Mouse (Mus musculus) embryonic facial prominence, embryonic 15.5 days (tissue): ENCODE data around the gene Tshr. TPM values are rescaled to one million over a fixed set of nuclear protein-coding genes. Genes with fewer than 3 reads are reported as not detected.
"Not testable (repeated sequence)": the region's sequence is repeated elsewhere in the genome, so short reads cannot be mapped to it uniquely, and the experiment has no call there.

ENCODE experiments used
- ATAC-seq: fragments of 200-750 bp; cut with Nextera tagmentation; 2 replicates; pipeline ENCODE4 v1.8.0; 2017; ENCODE audit warnings: low read depth, moderate TSS enrichment; ENCODE audit not compliant: insufficient number of reproducible peaks, low FRiP score, low TSS enrichment
- H3K27ac ChIP-seq: fragments of 300-500 bp; sonication (generic); replicated peaks from 2 replicates; pipeline ENCODE4 v1.5.1; 2015; ENCODE audit warnings: mild to moderate bottlenecking, inconsistent platforms
- H3K27me3 ChIP-seq: fragments of 300-500 bp; sonication (generic); 2 replicates; pipeline ENCODE4 v1.6.1; 2015; ENCODE audit warnings: inconsistent platforms
- H3K36me3 ChIP-seq: fragments of 300-500 bp; sonication (generic); 2 replicates; pipeline ENCODE4 v1.6.1; 2015; ENCODE audit warnings: mild to moderate bottlenecking, inconsistent platforms
- H3K4me1 ChIP-seq: fragments of 300-500 bp; sonication (generic); 2 replicates; pipeline ENCODE4 v1.6.1; 2015; ENCODE audit warnings: inconsistent platforms
- H3K4me2 ChIP-seq: fragments of 300-500 bp; sonication (generic); replicated peaks from 2 replicates; pipeline ENCODE4 v1.6.1; 2015; ENCODE audit warnings: mild to moderate bottlenecking, inconsistent platforms
- H3K4me3 ChIP-seq: fragments of 300-500 bp; sonication (generic); replicated peaks from 2 replicates; pipeline ENCODE4 v1.5.1; 2015; ENCODE audit warnings: mild to moderate bottlenecking, inconsistent platforms
- H3K9ac ChIP-seq: fragments of 300-500 bp; sonication (generic); 2 replicates; pipeline ENCODE4 v1.6.1; 2015; ENCODE audit warnings: inconsistent platforms
- H3K9me3 ChIP-seq: fragments of 300-500 bp; sonication (generic); replicated peaks from 2 replicates; pipeline ENCODE4 v1.6.1; 2016; ENCODE audit warnings: inconsistent platforms
- WGBS: fragments of 180-500 bp; shearing (Covaris S2); methylation state at CpG from one replicate; pipeline ENCODE4 v1.1.7; 2015; 5-methylcytosine and 5-hydroxymethylcytosine counted together
- polyA plus RNA-seq: library from polyadenylated mRNA; unstranded; fragments of >200 nt; fragmentation: Nextera tagmentation; extraction: Ambion mirVana; gene quantifications from 2 replicates; pipeline ENCODE4 v1.2.1, GENCODE M21; 2015

Tshr gene
- 0.67 and 0.75 TPM in 2 replicates for polyA plus RNA-seq

GRCm38 (mm10) chr12:91384281-91385017 is at the start of gene Tshr, which contains the start of gene Cep128:
TSS of gene Tshr (plus strand) at chr12:91384563.
TSS of gene Cep128 (minus strand) at chr12:91384409.
- Histone ChIP-seq H3K27me3 (no peaks in the 10 kb centered on the region), H3K9ac (peak within 1 kb of the TSS; percentile 39), H3K36me3 (no peaks in the 10 kb centered on the region), H3K4me3 (peak within 1 kb of the TSS; percentile 67), H3K27ac (no peak within 1 kb of the TSS), H3K9me3 (no peaks in the 10 kb centered on the region), H3K4me2 (peak within 1 kb of the TSS; percentile 96), H3K4me1 (peaks cover 5% of the 10 kb centered on the region)
- WGBS = 2% methylated on average over 27 of the region's 27 CpGs
- peak; percentile 100 for ATAC-seq

- H3K27me3 ChIP-seq, H3K9ac ChIP-seq, H3K4me3 ChIP-seq, H3K27ac ChIP-seq, ATAC-seq, H3K9me3 ChIP-seq, H3K36me3 ChIP-seq, H3K4me2 ChIP-seq, H3K4me1 ChIP-seq: not testable (repeated sequence)
- WGBS = 81% methylated on average over 13 of the region's 13 CpGs
Measured at GRCm38 (mm10) chr12:91338656-91339055, 45.7 kb upstream of the Tshr start.

GRCm38 (mm10) chr12:91353783-91354182 is 30.6 kb upstream of the Tshr start:
- H3K9ac ChIP-seq = no peak overlapping the region
- no peak for ATAC-seq
- no peaks in the 10 kb centered on the region for H3K9me3 ChIP-seq
- no peak overlapping the region for H3K4me3 ChIP-seq
- no peaks in the 10 kb centered on the region for H3K27me3 ChIP-seq
- no peak overlapping the region for H3K27ac ChIP-seq
- H3K36me3 ChIP-seq = no peaks in the 10 kb centered on the region
- WGBS = 91% methylated on average over 8 of the region's 8 CpGs
- no peak overlapping the region for H3K4me2 ChIP-seq
- H3K4me1 ChIP-seq = no peaks in the 10 kb centered on the region

GRCm38 (mm10) chr12:91369173-91369572 is 15.2 kb upstream of the Tshr start:
- Histone ChIP-seq H3K27me3 (no peaks in the 10 kb centered on the region), H3K9ac (no peak overlapping the region), H3K4me2 (no peak overlapping the region), H3K27ac (no peak overlapping the region), H3K9me3 (no peaks in the 10 kb centered on the region), H3K4me3 (no peak overlapping the region), H3K36me3 (no peaks in the 10 kb centered on the region), H3K4me1 (no peaks in the 10 kb centered on the region)
- 89% methylated on average over 3 of the region's 3 CpGs for WGBS
- no peak for ATAC-seq

GRCm38 (mm10) chr12:91383516-91384264 is 673 bp upstream of the Tshr start:
- H3K4me3 ChIP-seq = peak overlapping the region; percentile 67
- H3K4me1 ChIP-seq = peaks cover 5% of the 10 kb centered on the region
- no peaks in the 10 kb centered on the region for H3K36me3 ChIP-seq
- no peaks in the 10 kb centered on the region for H3K27me3 ChIP-seq
- peak overlapping the region; percentile 96 for H3K4me2 ChIP-seq
- ATAC-seq = peak; percentile 66
- 4% methylated on average over 22 of the region's 22 CpGs for WGBS
- no peak overlapping the region for H3K27ac ChIP-seq
- no peaks in the 10 kb centered on the region for H3K9me3 ChIP-seq
- H3K9ac ChIP-seq = peak overlapping the region; percentile 39

GRCm38 (mm10) chr12:91400232-91401048 is 16.1 kb downstream of the Tshr start:
- H3K4me2 ChIP-seq = peak overlapping the region; percentile 88
- no peaks in the 10 kb centered on the region for H3K9me3 ChIP-seq
- peak; percentile 87 for ATAC-seq
- H3K27me3 ChIP-seq = peaks cover 23% of the 10 kb centered on the region
- no peaks in the 10 kb centered on the region for H3K36me3 ChIP-seq
- no peak overlapping the region for H3K27ac ChIP-seq
- peak overlapping the region; percentile 50 for H3K4me3 ChIP-seq
- H3K4me1 ChIP-seq = peaks cover 8% of the 10 kb centered on the region; the same call in 1 of the 2 replicates
- peak overlapping the region; percentile 26; the same call in 1 of the 2 replicates for H3K9ac ChIP-seq
- under 1% methylated on average over 36 of the region's 38 CpGs for WGBS

GRCm38 (mm10) chr12:91401049-91401352 is 16.6 kb downstream of the Tshr start:
- H3K9ac ChIP-seq = peak overlapping the region; percentile 26; the same call in 1 of the 2 replicates
- H3K4me3 ChIP-seq = peak overlapping the region; percentile 50
- peak overlapping the region; percentile 88 for H3K4me2 ChIP-seq
- H3K36me3 ChIP-seq = no peaks in the 10 kb centered on the region
- peaks cover 8% of the 10 kb centered on the region; the same call in 1 of the 2 replicates for H3K4me1 ChIP-seq
- WGBS = 8% methylated on average over 12 of the region's 12 CpGs
- H3K9me3 ChIP-seq = no peaks in the 10 kb centered on the region
- peaks cover 23% of the 10 kb centered on the region for H3K27me3 ChIP-seq
- no peak overlapping the region for H3K27ac ChIP-seq
- 0 out of 2 replicates have a peak, but pooled peaks have one; percentile 41 for ATAC-seq

- Histone ChIP-seq H3K9me3 (no peaks in the 10 kb centered on the region), H3K27me3 (peaks cover 3% of the 10 kb centered on the region; the same call in 1 of the 2 replicates), H3K4me2 (no peak overlapping the region), H3K4me1 (no peaks in the 10 kb centered on the region), H3K9ac (no peak overlapping the region), H3K36me3 (no peaks in the 10 kb centered on the region), H3K4me3 (no peak overlapping the region), H3K27ac (no peak overlapping the region)
- ATAC-seq = no peak
- 79% methylated on average over 4 of the region's 4 CpGs for WGBS
Measured at GRCm38 (mm10) chr12:91410306-91410705, 25.9 kb downstream of the Tshr start.

- no peaks in the 10 kb centered on the region for H3K4me1 ChIP-seq
- peaks cover 3% of the 10 kb centered on the region; the same call in 1 of the 2 replicates for H3K27me3 ChIP-seq
- H3K4me2 ChIP-seq = no peak overlapping the region
- no peaks in the 10 kb centered on the region for H3K36me3 ChIP-seq
- 44% methylated on average over 7 of the region's 7 CpGs for WGBS
- H3K9ac ChIP-seq = no peak overlapping the region
- no peaks in the 10 kb centered on the region for H3K9me3 ChIP-seq
- no peak for ATAC-seq
- no peak overlapping the region for H3K4me3 ChIP-seq
- H3K27ac ChIP-seq = no peak overlapping the region
Measured at GRCm38 (mm10) chr12:91412461-91413182, 28.3 kb downstream of the Tshr start.

GRCm38 (mm10) chr12:91415112-91415511 is 30.7 kb downstream of the Tshr start:
- no peak overlapping the region for H3K9ac ChIP-seq
- 85% methylated on average over 6 of the region's 6 CpGs for WGBS
- peaks cover 3% of the 10 kb centered on the region; the same call in 1 of the 2 replicates for H3K27me3 ChIP-seq
- H3K4me3 ChIP-seq = no peak overlapping the region
- H3K9me3 ChIP-seq = no peaks in the 10 kb centered on the region
- ATAC-seq = no peak
- no peaks in the 10 kb centered on the region for H3K36me3 ChIP-seq
- H3K4me2 ChIP-seq = no peak overlapping the region
- no peaks in the 10 kb centered on the region for H3K4me1 ChIP-seq
- no peak overlapping the region for H3K27ac ChIP-seq
